Mouse (Mus musculus) gastrocnemius, adult 2 months (tissue): ENCODE measurements around the gene Hyal2. TPM values are rescaled to one million over a fixed set of nuclear protein-coding genes. Genes with fewer than 3 reads are reported as not detected.

Source experiments
- DNase-seq: peaks from one replicate; pipeline ENCODE4 v3.0.0; 2022
- H3K27ac ChIP-seq: fragments of 200-600 bp; 2 replicates; pipeline ENCODE4 v1.8.1; 2022; ENCODE audit warnings: mild to moderate bottlenecking
- H3K4me3 ChIP-seq: fragments of 200-600 bp; 2 replicates; pipeline ENCODE4 v1.8.1; 2022; ENCODE audit warnings: mild to moderate bottlenecking, moderate library complexity
- CTCF ChIP-seq: fragments of 200-600 bp; IDR thresholded peaks from 2 replicates; pipeline ENCODE4 v1.8.1; 2022; ENCODE audit warnings: antibody characterized with exemption, mild to moderate bottlenecking, moderate library complexity
- intact Hi-C: fragments of 180-260 bp; cut with DNase I; formaldehyde crosslinking; loops from one replicate; pipeline ENCODE4 v1.15.1; 2025
- total RNA-seq, 2 experiments: library from RNA; stranded (reverse); gene quantifications; 2 replicates each; pipeline ENCODE4 v1.2.3; 2021

The Hyal2 gene
- total RNA-seq, 2 experiments from 2014 or later = 11.3 to 19.9 TPM

- no peak for DNase-seq
- Histone ChIP-seq H3K27ac (peak overlapping the region; percentile 73; the same call in 1 of the 2 replicates), H3K4me3 (no peak overlapping the region)
- intact Hi-C loops = no loop called here
- TF ChIP-seq CTCF = no peak
Observed at GRCm38 (mm10) chr9:107603251-107603650, 35.5 kb downstream of the Hyal2 start.

DNA sequence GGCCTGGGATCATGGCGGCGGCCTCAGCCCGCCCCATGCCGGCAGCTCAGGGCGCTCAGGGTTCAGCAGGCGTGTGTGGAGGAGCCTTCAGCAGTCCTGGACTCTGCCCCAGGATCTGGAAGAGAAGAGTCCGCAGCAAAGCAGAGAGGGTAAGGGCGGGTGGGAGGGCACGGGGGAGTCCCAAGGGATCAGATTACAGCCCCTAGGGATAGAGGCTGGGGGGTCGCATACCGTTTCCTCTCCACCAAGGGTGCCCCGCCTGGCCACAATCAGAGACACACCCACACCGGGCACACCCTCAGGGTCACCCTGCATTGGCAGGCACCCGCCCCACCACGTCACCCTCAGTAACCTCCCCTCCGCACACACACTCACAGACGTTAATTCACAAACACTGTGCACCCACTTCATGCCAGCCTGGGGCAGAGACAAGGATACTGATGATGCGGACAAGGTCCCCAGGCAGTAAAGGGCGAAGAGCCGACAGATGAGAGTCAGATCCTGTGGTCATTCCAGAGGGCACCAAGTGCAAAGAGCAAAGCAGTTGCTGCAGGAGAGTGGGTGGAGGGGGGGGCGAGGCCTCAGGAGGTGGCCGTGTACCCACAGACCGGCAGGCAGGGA lies 37.4 kb downstream of the Hyal2 start:
- peak overlapping the region; percentile 99 for H3K27ac ChIP-seq
- H3K4me3 ChIP-seq = peak overlapping the region; percentile 76
- TF ChIP-seq CTCF = no peak
- peak; percentile 67 for DNase-seq
- intact Hi-C loops = no loop called here

DNA sequence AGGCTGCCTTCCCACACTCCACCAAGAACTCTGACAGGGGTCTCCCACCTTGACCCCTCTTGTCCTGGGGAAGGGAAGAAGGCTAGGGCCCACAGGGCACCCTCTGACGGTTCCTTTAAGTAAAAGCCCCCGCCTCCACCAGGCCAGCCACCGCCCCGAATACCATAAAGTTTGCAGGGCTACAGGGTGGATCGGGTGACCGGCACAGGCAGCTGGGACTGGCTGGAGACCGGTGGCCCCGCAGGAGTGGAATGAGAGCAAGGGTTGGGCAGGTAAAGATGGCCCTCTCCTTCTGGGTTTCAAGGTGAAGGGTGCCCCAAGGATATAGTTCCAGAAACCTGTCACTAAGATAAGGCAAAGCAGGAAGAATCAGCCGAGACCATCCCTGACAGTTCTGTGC lies 38.8 kb downstream of the Hyal2 start:
- peak overlapping the region; percentile 76 for H3K4me3 ChIP-seq
- intact Hi-C loops = no loop called here
- peak overlapping the region; percentile 99 for H3K27ac ChIP-seq
- peak; percentile 79 for DNase-seq
- TF ChIP-seq CTCF = no peak

DNA sequence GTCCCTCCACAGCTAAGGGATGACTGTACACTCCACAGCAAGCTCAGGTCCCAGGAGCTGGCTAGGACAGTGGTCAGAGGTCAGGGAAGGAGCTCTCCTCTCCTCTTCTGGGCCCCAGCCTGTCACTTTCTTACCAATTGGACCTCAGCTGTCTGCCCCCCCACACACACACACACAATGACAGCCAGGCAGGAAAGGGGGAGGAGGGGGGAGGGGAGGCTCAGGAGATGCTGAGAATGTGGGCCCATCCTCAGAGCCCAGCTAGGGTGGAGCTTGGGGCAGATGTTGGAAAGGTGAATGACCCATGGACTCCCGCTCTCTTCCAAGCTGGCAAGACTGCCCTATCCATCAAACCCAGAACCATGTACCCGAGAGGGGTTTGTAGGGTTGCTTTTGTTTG lies 39.3 kb downstream of the Hyal2 start:
- H3K27ac ChIP-seq = peak overlapping the region; percentile 99
- intact Hi-C loops = no loop called here
- H3K4me3 ChIP-seq = peak overlapping the region; percentile 76
- no peak for TF ChIP-seq CTCF
- no peak for DNase-seq

GRCm38 (mm10) chr9:107607653-107608245 lies 40.0 kb downstream of the Hyal2 start:
- intact Hi-C loops = no loop called here
- DNase-seq = no peak
- no peak for TF ChIP-seq CTCF
- Histone ChIP-seq H3K27ac (peak overlapping the region; percentile 99), H3K4me3 (peak overlapping the region; percentile 76)

DNA sequence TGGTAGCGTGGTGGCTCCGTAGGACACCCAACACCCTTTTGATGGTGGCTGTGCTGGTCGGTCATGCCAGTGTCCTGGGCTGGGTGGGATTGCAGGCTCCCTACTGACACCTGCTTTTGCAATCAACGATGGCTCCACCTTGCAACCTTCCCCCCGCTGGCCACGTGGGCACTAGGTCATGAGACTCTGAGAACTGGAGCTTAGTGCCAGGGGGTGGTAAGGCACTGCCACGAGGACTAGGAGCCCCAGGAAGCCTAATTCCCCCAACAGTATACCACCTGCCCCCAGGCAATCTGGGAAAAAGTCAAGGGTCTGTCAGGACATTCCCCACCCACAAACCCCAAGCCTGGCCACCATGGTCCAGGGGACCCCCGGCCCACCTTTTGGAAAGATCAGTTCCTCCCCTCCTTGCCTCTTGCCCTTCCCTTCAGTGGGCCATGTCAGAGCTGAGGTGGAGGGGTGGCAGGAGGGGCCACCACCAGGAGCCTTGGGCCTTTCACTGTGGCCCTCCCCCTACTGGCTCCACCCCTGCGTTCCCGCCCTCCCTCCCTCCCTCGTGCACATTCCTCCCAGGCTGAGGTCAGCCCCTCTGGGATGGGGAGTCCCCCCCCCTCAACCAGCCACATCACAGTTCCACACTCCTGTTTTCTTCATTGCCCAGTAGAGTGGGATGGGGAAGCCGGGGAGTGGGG lies 41.1 kb downstream of the Hyal2 start, which contains the start of gene Sema3b:
TSS of gene Sema3b (minus strand) at position 489 of the 692 bp plus-strand sequence.
- no peak for TF ChIP-seq CTCF
- intact Hi-C loops = no loop called here
- Histone ChIP-seq H3K27ac (peak within 1 kb of the TSS; percentile 99), H3K4me3 (peak within 1 kb of the TSS; percentile 76)
- DNase-seq = peak; percentile 75

DNA sequence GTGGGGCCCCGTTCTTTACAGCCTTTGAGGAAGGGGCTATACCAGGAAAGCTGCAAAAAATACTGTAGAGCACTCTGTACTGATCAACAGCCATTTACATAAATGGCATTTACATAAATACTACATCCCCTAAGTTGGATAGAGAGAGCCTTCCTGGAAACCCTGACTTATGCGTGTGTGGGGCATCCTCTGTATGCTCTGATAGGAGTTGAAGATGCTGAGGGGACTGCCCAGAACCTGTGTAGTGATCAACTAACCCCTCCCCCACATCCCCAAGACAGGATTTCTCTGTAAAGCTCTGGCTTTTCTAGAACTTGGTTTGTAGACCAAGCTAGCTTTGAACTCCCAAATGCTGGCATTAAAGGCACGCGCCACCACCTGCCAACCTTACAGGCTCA lies 41.7 kb downstream of the Hyal2 start:
- H3K27ac ChIP-seq = peak overlapping the region; percentile 99
- intact Hi-C loops = no loop called here
- H3K4me3 ChIP-seq = no peak overlapping the region; the same call in 1 of the 2 replicates

GRCm38 (mm10) chr9:107611456-107612190 lies 43.9 kb downstream of the Hyal2 start:
- no peak for TF ChIP-seq CTCF
- no peak for DNase-seq
- H3K4me3 ChIP-seq = peak overlapping the region; percentile 78
- H3K27ac ChIP-seq = peak overlapping the region; percentile 99
- intact Hi-C loops = loop anchor here (2.0 kb wide), 1 partner anchor 45 kb away; the partner anchor contains the start of gene Hyal2

More for the DNA sequence above, 41.7 kb downstream of the Hyal2 start:
- TF ChIP-seq CTCF = no peak
- DNase-seq = no peak

GRCm38 (mm10) chr9:107612191-107612944 lies 44.6 kb downstream of the Hyal2 start:
- H3K4me3 ChIP-seq = peak overlapping the region; percentile 78
- DNase-seq = peak; percentile 100
- TF ChIP-seq CTCF = peak; percentile 98
- H3K27ac ChIP-seq = peak overlapping the region; percentile 99
- intact Hi-C loops = loop anchor here (2.0 kb wide), 1 partner anchor 46 kb away; the partner anchor contains the start of gene Hyal2

DNA sequence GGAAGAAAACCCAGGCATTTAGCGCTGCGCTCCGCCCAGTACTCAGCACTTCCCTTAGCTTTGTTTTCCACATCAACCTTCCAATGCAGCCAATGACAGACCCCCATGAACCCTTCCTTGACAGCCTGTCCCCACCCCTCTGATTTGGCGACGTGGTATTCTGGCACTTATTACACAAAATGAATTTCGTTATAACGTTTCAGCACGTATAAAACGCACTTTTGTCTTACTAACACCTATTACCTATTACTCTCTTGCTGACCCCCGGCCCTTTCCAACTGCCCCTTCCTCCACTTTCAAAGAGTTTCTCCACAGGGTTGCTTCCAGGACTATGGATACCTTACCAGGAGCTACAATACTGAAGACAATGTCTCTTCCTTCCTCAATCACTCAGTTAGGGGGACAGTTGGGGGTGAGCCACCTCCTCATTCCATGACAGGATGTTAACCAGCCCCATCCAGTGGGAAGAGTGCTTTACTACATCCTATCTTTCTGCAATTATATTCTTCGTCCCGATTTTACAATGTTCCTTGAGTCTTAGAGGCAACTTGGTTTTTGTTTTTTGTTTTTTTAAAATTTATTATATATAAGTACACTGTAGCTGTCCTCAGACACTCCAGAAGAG lies 45.3 kb downstream of the Hyal2 start:
- intact Hi-C loops = loop anchor here (2.0 kb wide), 1 partner anchor 46 kb away; the partner anchor contains the start of gene Hyal2
- H3K4me3 ChIP-seq = peak overlapping the region; percentile 78

GRCm38 (mm10) chr9:107615035-107615434 lies 47.3 kb downstream of the Hyal2 start:
- intact Hi-C loops = no loop called here
- no peak for DNase-seq
- Histone ChIP-seq H3K4me3 (no peak overlapping the region), H3K27ac (0 out of 2 replicates have a peak overlapping the region, but pooled peaks have one; percentile 6)
- no peak for TF ChIP-seq CTCF

More for the DNA sequence above, 45.3 kb downstream of the Hyal2 start:
- peak overlapping the region; percentile 99 for H3K27ac ChIP-seq
- TF ChIP-seq CTCF = peak; percentile 36
- no peak for DNase-seq
